Mouse (Mus musculus) cortical plate, adult 2 months (tissue): ENCODE measurements around the gene Lcn11.

Experiments
- CTCF ChIP-seq: fragments of 200-500 bp; IDR thresholded peaks from 2 replicates; pipeline ENCODE4 v1.5.1; 2011; ENCODE audit warnings: mild to moderate bottlenecking, control low read depth, low read length; ENCODE audit not compliant: insufficient read depth; ENCODE audit errors: extremely low read depth
- POLR2A ChIP-seq: fragments of 200-500 bp; IDR thresholded peaks from 2 replicates; pipeline ENCODE4 v1.6.1; 2011; ENCODE audit warnings: mild to moderate bottlenecking, low read length, control low read depth; ENCODE audit not compliant: insufficient read depth; ENCODE audit errors: extremely low read depth

DNA sequence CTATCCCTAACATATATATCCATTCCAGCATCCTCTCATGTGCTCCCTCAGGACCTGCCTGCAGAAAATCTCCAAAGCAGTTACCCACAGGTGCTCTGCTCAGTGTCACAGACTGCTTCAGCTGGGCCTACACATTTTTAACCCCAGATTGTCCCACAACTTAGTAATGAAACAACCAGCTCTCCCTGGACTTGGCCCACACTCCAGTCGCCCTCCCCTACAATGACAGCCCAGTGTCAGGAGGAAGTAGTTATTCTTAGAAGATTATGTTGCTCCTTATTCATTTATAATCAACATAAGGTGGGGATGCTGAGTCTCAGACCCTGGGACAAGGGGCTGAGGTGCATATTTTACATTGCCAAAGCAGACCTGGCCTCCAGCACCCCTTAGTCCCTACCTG, 35.1 kb upstream of the Lcn11 start:
- TF ChIP-seq CTCF (no peak), POLR2A (no peak)
